21 mouse cellular contexts compared by ENCODE assay signal in genomic region chr1:134197325-134197982, GRCm38 (mm10). TPM values are rescaled to one million over a fixed set of nuclear protein-coding genes. Genes with fewer than 3 reads are reported as not detected.
A peak's percentile ranks its signal among the peaks of the same experiment; 100 is the strongest.
DNase-seq lines count a peak whose midpoint lies in the region; ATAC-seq and TF ChIP-seq lines count a peak whose summit lies in the region.
"Had no signal": no experiment of that assay in that cellular context is flagged by ENCODE, and none has a peak within 500 bp of the region (broad histone marks: within the 10 kb centered on the region; RNA-seq: fewer than 3 reads in every experiment).

No protein-coding gene starts in this region.

- 0 out of 2 replicates have a peak, but pooled peaks have one; percentile 2 for TF ChIP-seq CTCF in forebrain, postnatal 0 days (IDR thresholded peaks at IDR 0.05; ENCODE audit: low read depth)
- peak; percentile 35; the same call in 1 of the 2 replicates for TF ChIP-seq CTCF in kidney, postnatal 0 days (IDR thresholded peaks at IDR 0.05; ENCODE audit: low read depth)
- 0 out of 2 replicates have a peak, but pooled peaks have one; percentile 14 for TF ChIP-seq CTCF in midbrain, postnatal 0 days (IDR thresholded peaks at IDR 0.05)

- H3K9me3 ChIP-seq in forebrain, postnatal 0 days (ENCODE audit: low read length), result no peaks in the 10 kb centered on the region
- H3K9me3 ChIP-seq in forebrain, embryonic 10.5 days, result no peaks in the 10 kb centered on the region
- no peaks in the 10 kb centered on the region for H3K9me3 ChIP-seq in kidney, postnatal 0 days (replicated peaks; ENCODE audit: low read length)
- H3K9me3 ChIP-seq in midbrain, postnatal 0 days (ENCODE audit: low read length), result no peaks in the 10 kb centered on the region
- no peaks in the 10 kb centered on the region for H3K9me3 ChIP-seq in midbrain, embryonic 13.5 days
- H3K9me3 ChIP-seq: embryonic facial prominence, embryonic 12.5 days; megakaryocyte, embryonic 14.5 days; neural tube, embryonic 12.5 days had no signal

- no peaks in the 10 kb centered on the region for H3K36me3 ChIP-seq in forebrain, postnatal 0 days (ENCODE audit: insufficient read depth)
- H3K36me3 ChIP-seq in forebrain, embryonic 10.5 days (replicated peaks), result no peaks in the 10 kb centered on the region
- H3K36me3 ChIP-seq in kidney, postnatal 0 days (ENCODE audit: insufficient read depth, low read length), result no peaks in the 10 kb centered on the region
- 0 out of 2 replicates have a peak, but pooled peaks cover under 1% of the 10 kb centered on the region for H3K36me3 ChIP-seq in midbrain, postnatal 0 days (ENCODE audit: insufficient read depth, low read length)
- no peaks in the 10 kb centered on the region for H3K36me3 ChIP-seq in midbrain, embryonic 13.5 days
- H3K36me3 ChIP-seq: embryonic facial prominence, embryonic 12.5 days; neural tube, embryonic 12.5 days had no signal

- no peak overlapping the region for H3K4me3 ChIP-seq in forebrain, postnatal 0 days (ENCODE audit: low read depth, low read length)
- no peak overlapping the region for H3K4me3 ChIP-seq in forebrain, embryonic 10.5 days
- H3K4me3 ChIP-seq in kidney, postnatal 0 days (replicated peaks; ENCODE audit: low read depth, low read length), result no peak overlapping the region
- H3K4me3 ChIP-seq in midbrain, postnatal 0 days (ENCODE audit: low read depth, low read length), result no peak overlapping the region
- H3K4me3 ChIP-seq in midbrain, embryonic 13.5 days (replicated peaks), result no peak overlapping the region
- H3K4me3 ChIP-seq: embryonic facial prominence, embryonic 12.5 days; erythroblast, embryonic 14.5 days; megakaryocyte, embryonic 14.5 days; neural tube, embryonic 12.5 days had no signal

- no peak for ATAC-seq in forebrain, postnatal 0 days
- ATAC-seq in kidney, postnatal 0 days (replicated peaks; ENCODE audit: low FRiP score, low read depth), result no peak
- no peak for ATAC-seq in midbrain, postnatal 0 days (ENCODE audit: low FRiP score)
- no peak for ATAC-seq in midbrain, embryonic 13.5 days
- ATAC-seq: forebrain, embryonic 14.5 days; hindbrain, embryonic 16.5 days had no signal

- H3K9ac ChIP-seq in forebrain, postnatal 0 days, result no peak overlapping the region
- H3K9ac ChIP-seq in kidney, postnatal 0 days (ENCODE audit: low read depth, low read length), result no peak overlapping the region
- H3K9ac ChIP-seq in midbrain, postnatal 0 days (replicated peaks; ENCODE audit: low read length, poor library complexity, severe bottlenecking), result no peak overlapping the region
- H3K9ac ChIP-seq in midbrain, embryonic 13.5 days (replicated peaks), result no peak overlapping the region
- H3K9ac ChIP-seq: embryonic facial prominence, embryonic 12.5 days; neural tube, embryonic 12.5 days had no signal

- H3K4me2 ChIP-seq in forebrain, postnatal 0 days (ENCODE audit: low read depth), result no peak overlapping the region
- no peak overlapping the region for H3K4me2 ChIP-seq in kidney, postnatal 0 days (ENCODE audit: low read length)
- no peak overlapping the region for H3K4me2 ChIP-seq in midbrain, postnatal 0 days (ENCODE audit: low read depth, low read length, poor library complexity, severe bottlenecking)
- H3K4me2 ChIP-seq in midbrain, embryonic 13.5 days (replicated peaks), result no peak overlapping the region
- H3K4me2 ChIP-seq: embryonic facial prominence, embryonic 12.5 days; heart, embryonic 11.5 days; neural tube, embryonic 12.5 days had no signal

- DNase-seq in forebrain, postnatal 0 days, result no peak
- no peak for DNase-seq in forebrain, embryonic 10.5 days (ENCODE audit: extremely low spot score, low spot score)
- no peak for DNase-seq in kidney, postnatal 0 days (ENCODE audit: low spot score)
- no peak for DNase-seq in kidney, adult 18-20 months
- no peak for DNase-seq in midbrain, postnatal 0 days (ENCODE audit: low spot score)
- no peak for DNase-seq in neural tube, embryonic 10.5 days (ENCODE audit: extremely low spot score, low spot score)
- DNase-seq: adrenal gland, adult 8-10 months; gastrocnemius, postnatal 36 days; heart, postnatal 36 days; kidney, adult 2 months; kidney, postnatal 14 days; right cerebral cortex, adult 18-20 months; thymus, postnatal 14 days had no signal

- peaks cover 12% of the 10 kb centered on the region for H3K4me1 ChIP-seq in forebrain, postnatal 0 days (ENCODE audit: insufficient read depth)
- peaks cover 47% of the 10 kb centered on the region for H3K4me1 ChIP-seq in forebrain, embryonic 10.5 days
- H3K4me1 ChIP-seq in kidney, postnatal 0 days (replicated peaks; ENCODE audit: insufficient read depth, low read length), result peaks cover 10% of the 10 kb centered on the region; the same call in 1 of the 2 replicates
- H3K4me1 ChIP-seq in midbrain, postnatal 0 days (ENCODE audit: insufficient read depth, low read length), result peaks cover 7% of the 10 kb centered on the region
- peaks cover 8% of the 10 kb centered on the region; the same call in 1 of the 2 replicates for H3K4me1 ChIP-seq in midbrain, embryonic 13.5 days (replicated peaks)

- 80% methylated on average over 15 of the region's 15 CpGs for WGBS in forebrain, postnatal 0 days
- WGBS in forebrain, embryonic 10.5 days, result 79% methylated on average over 15 of the region's 15 CpGs
- WGBS in kidney, postnatal 0 days, result 82% methylated on average over 15 of the region's 15 CpGs
- 82% methylated on average over 15 of the region's 15 CpGs for WGBS in midbrain, postnatal 0 days
- 78% methylated on average over 15 of the region's 15 CpGs for WGBS in midbrain, embryonic 13.5 days

- no peak overlapping the region for H3K27ac ChIP-seq in forebrain, postnatal 0 days (ENCODE audit: low read depth, low read length)
- no peak overlapping the region for H3K27ac ChIP-seq in forebrain, embryonic 10.5 days
- H3K27ac ChIP-seq in kidney, postnatal 0 days, result no peak overlapping the region
- H3K27ac ChIP-seq in midbrain, postnatal 0 days (ENCODE audit: low read depth, low read length), result no peak overlapping the region
- H3K27ac ChIP-seq in midbrain, embryonic 13.5 days, result no peak overlapping the region
- H3K27ac ChIP-seq: embryonic facial prominence, embryonic 12.5 days; neural tube, embryonic 12.5 days had no signal

- no peaks in the 10 kb centered on the region for H3K27me3 ChIP-seq in forebrain, postnatal 0 days (ENCODE audit: insufficient read depth, low read length)
- H3K27me3 ChIP-seq in forebrain, embryonic 10.5 days (ENCODE audit: poor library complexity, severe bottlenecking), result no peaks in the 10 kb centered on the region; the same call in 1 of the 2 replicates
- H3K27me3 ChIP-seq in kidney, postnatal 0 days (ENCODE audit: insufficient read depth, low read length), result no peaks in the 10 kb centered on the region
- no peaks in the 10 kb centered on the region for H3K27me3 ChIP-seq in midbrain, postnatal 0 days (ENCODE audit: insufficient read depth, low read length)
- H3K27me3 ChIP-seq in midbrain, embryonic 13.5 days, result 0 out of 2 replicates have a peak, but pooled peaks cover under 1% of the 10 kb centered on the region
- H3K27me3 ChIP-seq: embryonic facial prominence, embryonic 12.5 days; neural tube, embryonic 12.5 days had no signal

RNA-seq across cellular contexts. Expression of gene Mybph, which starts 4.2 kb away (rescaled TPM):
- 0.10 and 0.23 TPM in 2 replicates for total RNA-seq in forebrain, postnatal 0 days (2014; rRNA removed)
- 0.12 TPM in 1 of 2 replicates, not detected in the other for polyA plus RNA-seq in forebrain, postnatal 0 days (2015; fragmentation: Nextera tagmentation; extraction: Ambion mirVana)
- 0.46 and 0.65 TPM in 2 replicates for polyA plus RNA-seq in forebrain, embryonic 10.5 days (2016; fragmentation: Nextera tagmentation; extraction: Ambion mirVana)
- 0.13 TPM in 1 of 2 replicates, not detected in the other for polyA plus RNA-seq in kidney, postnatal 0 days (2015; fragmentation: Nextera tagmentation; extraction: Ambion mirVana)
- not detected in 2 replicates for total RNA-seq in midbrain, postnatal 0 days (2014; rRNA removed)
- 0.12 TPM in 1 of 2 replicates, not detected in the other for polyA plus RNA-seq in midbrain, postnatal 0 days (2015; fragmentation: Nextera tagmentation; extraction: Ambion mirVana)
- polyA plus RNA-seq in midbrain, embryonic 13.5 days (2015; fragmentation: Nextera tagmentation; extraction: Ambion mirVana), result 0.09 and 0.19 TPM in 2 replicates
- total RNA-seq: heart, postnatal 36 days had no signal
- polyA plus RNA-seq: erythroblast, embryonic 14.5 days had no signal

RNA-seq across cellular contexts. Expression of gene Chil1, which starts 15.5 kb away (rescaled TPM):
- 0.38 and 1.3 TPM in 2 replicates for total RNA-seq in forebrain, postnatal 0 days (2014; rRNA removed)
- 3.3 and 4.1 TPM in 2 replicates for polyA plus RNA-seq in forebrain, postnatal 0 days (2015; fragmentation: Nextera tagmentation; extraction: Ambion mirVana)
- polyA plus RNA-seq in forebrain, embryonic 10.5 days (2016; fragmentation: Nextera tagmentation; extraction: Ambion mirVana), result not detected in 2 replicates
- polyA plus RNA-seq in kidney, postnatal 0 days (2015; fragmentation: Nextera tagmentation; extraction: Ambion mirVana), result 2.1 and 2.4 TPM in 2 replicates
- 0.47 and 3.0 TPM in 2 replicates for total RNA-seq in midbrain, postnatal 0 days (2014; rRNA removed)
- 3.0 and 4.3 TPM in 2 replicates for polyA plus RNA-seq in midbrain, postnatal 0 days (2015; fragmentation: Nextera tagmentation; extraction: Ambion mirVana)
- 2.6 and 3.2 TPM in 2 replicates for polyA plus RNA-seq in midbrain, embryonic 13.5 days (2015; fragmentation: Nextera tagmentation; extraction: Ambion mirVana)
- polyA plus RNA-seq: erythroblast, embryonic 14.5 days had no signal

RNA-seq across cellular contexts. Expression of gene Adora1, which starts 37.8 kb away (rescaled TPM):
- total RNA-seq in forebrain, postnatal 0 days (2014; rRNA removed), result 38.4 and 41.5 TPM in 2 replicates
- 29.3 and 37.5 TPM in 2 replicates for polyA plus RNA-seq in forebrain, postnatal 0 days (2015; fragmentation: Nextera tagmentation; extraction: Ambion mirVana)
- 0.14 and 0.36 TPM in 2 replicates for polyA plus RNA-seq in forebrain, embryonic 10.5 days (2016; fragmentation: Nextera tagmentation; extraction: Ambion mirVana)
- polyA plus RNA-seq in kidney, postnatal 0 days (2015; fragmentation: Nextera tagmentation; extraction: Ambion mirVana), result 11.7 and 13.7 TPM in 2 replicates
- total RNA-seq in midbrain, postnatal 0 days (2014; rRNA removed), result 45.1 and 54.2 TPM in 2 replicates
- polyA plus RNA-seq in midbrain, postnatal 0 days (2015; fragmentation: Nextera tagmentation; extraction: Ambion mirVana), result 32.5 and 35.6 TPM in 2 replicates
- polyA plus RNA-seq in midbrain, embryonic 13.5 days (2015; fragmentation: Nextera tagmentation; extraction: Ambion mirVana), result 4.6 TPM in 2 replicates
- polyA plus RNA-seq: erythroblast, embryonic 14.5 days had no signal
